Mouse (Mus musculus): ENCODE data around the gene Mfap2. TPM values are rescaled to one million over a fixed set of nuclear protein-coding genes. Genes with fewer than 3 reads are reported as not detected.
A peak's percentile ranks its signal among the peaks of the same experiment; 100 is the strongest.

The Mfap2 gene
- 173 and 190 TPM in 2 replicates for polyA plus RNA-seq (2012; rRNA removed)

- Histone ChIP-seq H3K4me3 (replicated peaks; ENCODE audit: extremely low read depth, low read depth, low read length) (peak within 1 kb of the TSS; percentile 86), H3K4me1 (ENCODE audit: control insufficient read depth, insufficient read depth, low read length) (peaks cover 11% of the 10 kb centered on the region)
- no peak for TF ChIP-seq POLR2A (IDR thresholded peaks at IDR 0.05; ENCODE audit: borderline replicate concordance, extremely low read depth, low read depth, low read length)
- no peak for TF ChIP-seq CTCF (IDR thresholded peaks at IDR 0.05; ENCODE audit: insufficient read depth, low read length)
- WGBS, result 13% methylated on average over 7 of the region's 7 CpGs
- DNase-seq, result no peak
Observed at GRCm38 (mm10) chr4:141010118-141010517, at the start of gene Mfap2. TSS of gene Mfap2 (plus strand) at chr4:141010418.

- no peak for TF ChIP-seq CTCF (IDR thresholded peaks at IDR 0.05; ENCODE audit: insufficient read depth, low read length)
- peak; percentile 60; the same call in 1 of the 2 replicates for TF ChIP-seq POLR2A (IDR thresholded peaks at IDR 0.05; ENCODE audit: borderline replicate concordance, extremely low read depth, low read depth, low read length)
- peak; percentile 92 for DNase-seq
- Histone ChIP-seq H3K4me1 (ENCODE audit: control insufficient read depth, insufficient read depth, low read length) (peaks cover 14% of the 10 kb centered on the region), H3K4me3 (replicated peaks; ENCODE audit: extremely low read depth, low read depth, low read length) (peak within 1 kb of the TSS; percentile 89)
- WGBS, result 1% methylated on average over 37 of the region's 37 CpGs
Observed at GRCm38 (mm10) chr4:140960781-140961466, 49.3 kb upstream of the Mfap2 start, which contains the start of gene Sdhb. TSS of gene Sdhb (plus strand) at chr4:140961203.

- DNase-seq, result no peak
- 1% methylated on average over 38 of the region's 38 CpGs for WGBS
- H3K4me1 ChIP-seq (ENCODE audit: control insufficient read depth, insufficient read depth, low read length), result peaks cover 14% of the 10 kb centered on the region
- no peak for TF ChIP-seq POLR2A (IDR thresholded peaks at IDR 0.05; ENCODE audit: borderline replicate concordance, extremely low read depth, low read depth, low read length)
- no peak for TF ChIP-seq CTCF (IDR thresholded peaks at IDR 0.05; ENCODE audit: insufficient read depth, low read length)
- H3K4me3 ChIP-seq (replicated peaks; ENCODE audit: extremely low read depth, low read depth, low read length), result peak overlapping the region; percentile 89
Observed at GRCm38 (mm10) chr4:140961467-140962206, 48.6 kb upstream of the Mfap2 start.

GRCm38 (mm10) chr4:140962207-140962909, 47.9 kb upstream of the Mfap2 start:
- WGBS, result 63% methylated on average over 8 of the region's 8 CpGs
- peak overlapping the region; percentile 89 for H3K4me3 ChIP-seq (replicated peaks; ENCODE audit: extremely low read depth, low read depth, low read length)
- TF ChIP-seq POLR2A (IDR thresholded peaks at IDR 0.05; ENCODE audit: borderline replicate concordance, extremely low read depth, low read depth, low read length) (no peak), CTCF (IDR thresholded peaks at IDR 0.05; ENCODE audit: insufficient read depth, low read length) (no peak)
- no peak for DNase-seq
- peaks cover 14% of the 10 kb centered on the region for H3K4me1 ChIP-seq (ENCODE audit: control insufficient read depth, insufficient read depth, low read length)

GRCm38 (mm10) chr4:140962950-140963349, 47.3 kb upstream of the Mfap2 start:
- TF ChIP-seq POLR2A (IDR thresholded peaks at IDR 0.05; ENCODE audit: borderline replicate concordance, extremely low read depth, low read depth, low read length) (no peak), CTCF (IDR thresholded peaks at IDR 0.05; ENCODE audit: insufficient read depth, low read length) (no peak)
- peaks cover 14% of the 10 kb centered on the region for H3K4me1 ChIP-seq (ENCODE audit: control insufficient read depth, insufficient read depth, low read length)
- H3K4me3 ChIP-seq (replicated peaks; ENCODE audit: extremely low read depth, low read depth, low read length), result no peak overlapping the region
- 22% methylated on average over 5 of the region's 5 CpGs for WGBS
- DNase-seq, result peak; percentile 51

GRCm38 (mm10) chr4:140963941-140964597, 46.1 kb upstream of the Mfap2 start:
- TF ChIP-seq POLR2A (IDR thresholded peaks at IDR 0.05; ENCODE audit: borderline replicate concordance, extremely low read depth, low read depth, low read length), result no peak
- TF ChIP-seq CTCF (IDR thresholded peaks at IDR 0.05; ENCODE audit: insufficient read depth, low read length), result no peak
- WGBS, result 63% methylated on average over 9 of the region's 9 CpGs
- H3K4me1 ChIP-seq (ENCODE audit: control insufficient read depth, insufficient read depth, low read length), result peaks cover 14% of the 10 kb centered on the region
- no peak overlapping the region for H3K4me3 ChIP-seq (replicated peaks; ENCODE audit: extremely low read depth, low read depth, low read length)
- DNase-seq, result no peak

- Histone ChIP-seq H3K4me1 (ENCODE audit: control insufficient read depth, insufficient read depth, low read length) (peaks cover 14% of the 10 kb centered on the region), H3K4me3 (replicated peaks; ENCODE audit: extremely low read depth, low read depth, low read length) (no peak overlapping the region)
- 12% methylated on average over 7 of the region's 7 CpGs for WGBS
- TF ChIP-seq CTCF (IDR thresholded peaks at IDR 0.05; ENCODE audit: insufficient read depth, low read length), result peak; percentile 73
- no peak for TF ChIP-seq POLR2A (IDR thresholded peaks at IDR 0.05; ENCODE audit: borderline replicate concordance, extremely low read depth, low read depth, low read length)
- DNase-seq, result peak; percentile 67
Observed at GRCm38 (mm10) chr4:140964620-140965019, 45.6 kb upstream of the Mfap2 start.

- 63% methylated on average over 11 of the region's 11 CpGs for WGBS
- Histone ChIP-seq H3K4me1 (ENCODE audit: control insufficient read depth, insufficient read depth, low read length) (peaks cover 5% of the 10 kb centered on the region; the same call in 1 of the 2 replicates), H3K4me3 (replicated peaks; ENCODE audit: extremely low read depth, low read depth, low read length) (no peak overlapping the region)
- TF ChIP-seq POLR2A (IDR thresholded peaks at IDR 0.05; ENCODE audit: borderline replicate concordance, extremely low read depth, low read depth, low read length), result no peak
- no peak for TF ChIP-seq CTCF (IDR thresholded peaks at IDR 0.05; ENCODE audit: insufficient read depth, low read length)
- DNase-seq, result no peak
Observed at GRCm38 (mm10) chr4:140967386-140968159, 42.6 kb upstream of the Mfap2 start.

All from lung, adult 2 months (tissue).